Mouse (Mus musculus) forebrain, postnatal 0 days (tissue): ENCODE results near the gene Mgat5. TPM values are rescaled to one million over a fixed set of nuclear protein-coding genes. Genes with fewer than 3 reads are reported as not detected.

Source experiments
- ATAC-seq: fragments of 200-750 bp; cut with Nextera tagmentation; 2 replicates; pipeline ENCODE4 v1.8.0; 2017; ENCODE audit warnings: mild to moderate bottlenecking, moderate library complexity
- DNase-seq: peaks from one replicate; pipeline ENCODE4 v3.0.0-alpha.2; 2015
- H3K27ac ChIP-seq: fragments of 300-500 bp; sonication (generic); 2 replicates; pipeline ENCODE4 v1.5.1; 2014; ENCODE audit warnings: low read depth, mild to moderate bottlenecking, antibody characterized with exemption, low read length, moderate library complexity, mixed read lengths
- H3K27me3 ChIP-seq: fragments of 300-500 bp; sonication (generic); 2 replicates; pipeline ENCODE4 v1.6.1; 2014; ENCODE audit warnings: mild to moderate bottlenecking, low read length, mixed read lengths; ENCODE audit not compliant: insufficient read depth
- H3K36me3 ChIP-seq: fragments of 300-500 bp; sonication (generic); 2 replicates; pipeline ENCODE4 v1.6.1; 2014; ENCODE audit warnings: mild to moderate bottlenecking, moderate library complexity; ENCODE audit not compliant: insufficient read depth
- H3K4me1 ChIP-seq: fragments of 300-500 bp; sonication (generic); 2 replicates; pipeline ENCODE4 v1.6.1; 2014; ENCODE audit warnings: antibody characterized with exemption; ENCODE audit not compliant: insufficient read depth
- H3K4me2 ChIP-seq: fragments of 300-500 bp; sonication (generic); 2 replicates; pipeline ENCODE4 v1.6.1; 2014; ENCODE audit warnings: low read depth, mild to moderate bottlenecking, moderate library complexity
- H3K4me3 ChIP-seq: fragments of 300-500 bp; sonication (generic); 2 replicates; pipeline ENCODE4 v1.5.1; 2014; ENCODE audit warnings: low read depth, low read length, mixed read lengths
- H3K9ac ChIP-seq: fragments of 300-500 bp; sonication (generic); 2 replicates; pipeline ENCODE4 v1.6.1; 2014; ENCODE audit warnings: mild to moderate bottlenecking
- H3K9me3 ChIP-seq: fragments of 300-500 bp; sonication (generic); 2 replicates; pipeline ENCODE4 v1.6.1; 2016; ENCODE audit warnings: low read length
- CTCF ChIP-seq: sonication (generic); IDR thresholded peaks from 2 replicates; pipeline ENCODE4 v1.5.1; 2016; ENCODE audit warnings: antibody characterized with exemption, control low read depth, low read depth
- WGBS: fragments of 180-500 bp; shearing (Covaris S2); extraction: QIAGEN DNeasy Blood & Tissue Kit; methylation state at CpG from one replicate; pipeline ENCODE4 v1.1.7; 2014; 5-methylcytosine and 5-hydroxymethylcytosine counted together
- polyA plus RNA-seq: library from polyadenylated mRNA; unstranded; fragments of >200 nt; fragmentation: Nextera tagmentation; extraction: Ambion mirVana; gene quantifications from 2 replicates; pipeline ENCODE4 v1.2.1, GENCODE M21; 2015
- total RNA-seq: library from RNA; depleted of rRNA; stranded (reverse); fragments of >200 nt; gene quantifications from 2 replicates; pipeline ENCODE4 v1.2.3, GENCODE M21; 2014

Gene Mgat5
- total and polyA plus RNA-seq, 2 experiments from 2014 or later = 9.3 to 42.9 TPM

DNA sequence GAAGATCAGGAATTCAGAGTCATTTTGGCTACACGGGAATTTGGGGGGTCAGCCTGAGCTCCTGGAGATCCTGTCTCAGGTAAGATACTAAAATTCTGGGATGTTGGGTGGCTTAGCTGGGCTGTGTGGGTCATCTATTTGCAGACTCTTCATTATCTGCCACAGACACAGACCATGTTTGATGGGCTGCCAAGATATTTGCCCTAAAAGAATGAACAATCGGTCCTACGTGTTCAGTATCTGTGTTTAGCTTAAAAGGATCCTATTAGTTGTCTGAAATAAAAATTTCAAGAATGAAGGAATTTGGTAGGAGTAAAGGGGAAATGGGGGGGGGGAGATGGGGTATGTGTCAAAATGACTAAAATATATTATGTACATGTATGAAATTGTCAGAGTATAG is 105.9 kb downstream of the Mgat5 start:
- WGBS = 85% methylated on average over 3 of the region's 3 CpGs
- Histone ChIP-seq H3K27me3 (no peaks in the 10 kb centered on the region), H3K4me1 (0 out of 2 replicates have a peak, but pooled peaks cover 5% of the 10 kb centered on the region), H3K27ac (no peak overlapping the region), H3K4me2 (no peak overlapping the region), H3K4me3 (no peak overlapping the region), H3K36me3 (0 out of 2 replicates have a peak, but pooled peaks cover 2% of the 10 kb centered on the region), H3K9ac (no peak overlapping the region), H3K9me3 (no peaks in the 10 kb centered on the region)
- TF ChIP-seq CTCF = no peak
- DNase-seq (no peak), ATAC-seq (no peak)

DNA sequence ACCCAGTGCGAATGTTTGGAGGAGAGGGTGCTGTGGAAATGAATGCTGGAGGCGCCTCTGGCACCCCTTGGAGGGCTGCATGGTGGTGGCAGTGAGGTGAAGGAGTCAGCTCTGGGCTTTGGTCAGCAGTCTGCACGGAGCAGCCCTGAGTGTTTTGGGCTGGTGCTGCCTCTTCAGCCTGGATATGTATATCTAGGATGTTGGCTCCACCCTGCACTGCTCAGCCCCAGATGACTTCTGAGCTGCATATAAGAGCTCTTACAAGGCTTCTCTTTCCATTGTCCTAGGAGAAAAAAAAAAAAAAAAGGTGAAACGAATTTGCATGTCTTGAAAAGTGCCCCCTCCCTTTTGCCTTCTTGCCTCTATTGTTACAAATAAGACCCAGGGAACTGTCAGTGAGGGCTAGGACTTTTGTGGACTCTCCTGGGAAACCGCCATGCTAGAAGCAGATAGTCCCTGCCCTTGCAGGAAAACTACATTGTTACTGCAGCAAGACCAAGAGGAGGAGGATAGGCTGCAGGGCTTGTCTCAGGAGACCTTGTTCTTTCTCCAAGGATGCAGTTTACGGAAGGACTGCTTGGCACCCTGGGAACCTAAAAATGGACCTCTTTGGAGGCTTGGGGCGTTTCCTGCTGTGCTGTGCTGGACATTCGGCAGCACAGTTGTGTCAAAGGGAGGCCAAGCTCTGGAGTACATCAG is 109.0 kb downstream of the Mgat5 start:
- no peaks in the 10 kb centered on the region for H3K27me3 ChIP-seq
- H3K36me3 ChIP-seq = no peaks in the 10 kb centered on the region
- WGBS = 47% methylated on average over 8 of the region's 8 CpGs
- no peak for ATAC-seq
- 0 out of 2 replicates have a peak, but pooled peaks cover 5% of the 10 kb centered on the region for H3K4me1 ChIP-seq
- H3K4me2 ChIP-seq = no peak overlapping the region
- no peak overlapping the region for H3K4me3 ChIP-seq
- H3K9ac ChIP-seq = no peak overlapping the region
- TF ChIP-seq CTCF = no peak
- DNase-seq = no peak
- H3K9me3 ChIP-seq = no peaks in the 10 kb centered on the region
- H3K27ac ChIP-seq = no peak overlapping the region

DNA sequence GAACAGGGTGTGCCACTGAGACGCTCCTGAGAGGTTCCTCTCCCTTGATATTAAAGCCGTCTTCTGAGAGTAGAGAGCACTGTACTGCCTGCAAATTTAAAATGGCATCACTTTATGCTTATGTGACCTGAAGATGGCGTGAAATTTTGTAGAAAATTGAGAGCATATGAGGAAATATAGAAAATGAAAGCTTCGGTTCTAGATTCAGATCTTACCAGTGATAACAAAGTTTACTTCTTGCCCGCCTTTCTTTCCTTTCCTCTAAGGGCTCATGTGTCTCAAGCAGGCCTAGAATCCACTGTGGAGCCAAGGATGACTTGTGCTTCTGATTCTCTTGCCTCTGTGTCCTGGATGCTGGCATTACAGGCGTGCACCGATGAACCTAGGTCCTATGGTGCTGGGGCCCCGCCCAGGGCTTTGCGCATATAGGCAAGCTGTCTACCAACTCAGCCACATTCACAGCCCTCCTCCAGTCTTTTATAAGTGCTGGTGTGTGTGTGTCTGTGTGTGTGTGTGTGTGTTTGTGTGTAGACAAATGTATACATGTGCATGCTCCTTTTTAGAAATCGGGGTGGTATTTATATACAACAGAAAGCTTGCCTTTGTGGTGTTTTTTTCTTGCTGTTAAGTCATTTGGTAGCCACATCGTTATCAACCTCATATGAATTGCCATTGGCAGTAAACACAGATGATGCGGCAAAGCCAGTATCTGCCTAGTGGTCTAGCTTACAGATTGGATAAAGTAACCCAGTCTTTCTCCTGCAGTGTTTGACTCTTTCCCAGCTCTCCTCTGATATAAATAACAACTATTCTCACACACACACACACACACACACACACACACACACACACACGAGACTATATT is 111.2 kb downstream of the Mgat5 start:
- 84% methylated on average over 13 of the region's 13 CpGs for WGBS
- Histone ChIP-seq H3K36me3 (no peaks in the 10 kb centered on the region), H3K27me3 (no peaks in the 10 kb centered on the region), H3K4me2 (no peak overlapping the region), H3K9me3 (no peaks in the 10 kb centered on the region), H3K9ac (no peak overlapping the region), H3K27ac (no peak overlapping the region; the same call in 1 of the 2 replicates), H3K4me3 (no peak overlapping the region), H3K4me1 (0 out of 2 replicates have a peak, but pooled peaks cover 5% of the 10 kb centered on the region)
- no peak for TF ChIP-seq CTCF
- ATAC-seq (no peak), DNase-seq (no peak)

DNA sequence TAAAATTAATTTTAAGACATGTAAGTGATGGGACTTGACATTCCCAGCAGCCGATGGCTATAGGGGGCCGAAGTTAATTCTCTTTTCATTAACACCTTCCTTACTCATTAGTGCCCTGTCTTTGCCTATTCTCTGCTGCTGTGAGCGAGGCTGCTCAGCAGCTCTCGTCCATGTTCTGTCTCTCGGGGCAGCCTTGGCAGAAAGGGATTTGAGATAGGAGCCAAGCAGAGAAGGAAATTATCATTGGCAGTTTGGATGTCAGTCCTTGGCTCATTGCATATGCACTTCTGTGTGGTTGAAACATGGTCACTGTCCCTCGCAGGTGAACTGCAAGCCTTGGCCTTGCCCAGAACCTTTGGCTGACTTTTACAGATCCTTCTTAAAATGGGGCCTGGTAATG is 111.8 kb downstream of the Mgat5 start:
- DNase-seq = no peak
- no peaks in the 10 kb centered on the region for H3K27me3 ChIP-seq
- no peak overlapping the region for H3K27ac ChIP-seq
- no peak overlapping the region for H3K4me2 ChIP-seq
- no peaks in the 10 kb centered on the region for H3K36me3 ChIP-seq
- H3K9me3 ChIP-seq = no peaks in the 10 kb centered on the region
- TF ChIP-seq CTCF = no peak
- H3K9ac ChIP-seq = no peak overlapping the region
- 61% methylated on average over 6 of the region's 6 CpGs for WGBS
- H3K4me1 ChIP-seq = 0 out of 2 replicates have a peak, but pooled peaks cover 5% of the 10 kb centered on the region
- ATAC-seq = no peak
- no peak overlapping the region for H3K4me3 ChIP-seq

DNA sequence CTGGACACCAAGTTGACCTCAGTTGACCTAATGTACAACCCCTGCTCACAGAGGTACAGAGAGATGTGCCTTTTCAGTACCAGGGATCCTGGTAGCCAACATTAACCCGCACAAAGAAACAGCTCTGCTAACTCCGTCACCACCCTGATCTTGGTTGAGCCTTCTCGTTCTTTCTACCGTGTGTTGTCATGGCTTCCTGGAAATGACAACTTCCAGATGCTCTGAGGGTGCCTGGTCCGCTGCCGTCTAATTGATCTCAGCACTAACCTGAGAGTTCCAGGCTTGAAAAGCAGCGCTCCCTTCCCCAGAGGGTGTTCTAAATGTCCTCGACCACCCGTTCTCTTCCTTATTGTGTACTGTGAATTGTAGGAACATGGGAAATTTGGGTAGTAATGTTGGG is 112.7 kb downstream of the Mgat5 start:
- Histone ChIP-seq H3K4me1 (0 out of 2 replicates have a peak, but pooled peaks cover 5% of the 10 kb centered on the region), H3K4me3 (no peak overlapping the region), H3K36me3 (no peaks in the 10 kb centered on the region), H3K4me2 (no peak overlapping the region), H3K9ac (no peak overlapping the region), H3K9me3 (no peaks in the 10 kb centered on the region), H3K27me3 (no peaks in the 10 kb centered on the region), H3K27ac (no peak overlapping the region)
- WGBS = 79% methylated on average over 9 of the region's 9 CpGs
- no peak for DNase-seq
- no peak for ATAC-seq
- no peak for TF ChIP-seq CTCF

DNA sequence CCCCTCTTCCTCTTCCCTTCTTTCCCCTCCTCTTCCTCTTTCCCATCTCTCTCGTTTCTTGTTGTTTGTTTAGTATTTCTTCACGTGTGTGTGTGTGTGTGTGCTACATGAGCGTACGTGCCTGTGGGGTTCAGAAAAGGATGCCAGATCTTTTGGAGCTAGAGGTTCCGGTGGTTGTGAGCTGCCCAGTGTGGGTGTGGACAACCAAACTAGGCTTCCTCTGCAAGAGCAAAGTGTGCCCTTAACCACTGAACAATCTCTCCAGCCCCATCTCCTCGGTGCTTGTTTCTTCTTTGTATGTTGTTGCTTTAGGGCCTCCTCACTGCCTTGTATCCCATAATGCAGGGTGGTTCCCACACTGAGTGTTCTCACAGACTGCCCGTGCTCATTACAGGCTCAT is 113.7 kb downstream of the Mgat5 start:
- TF ChIP-seq CTCF = no peak
- no peak for ATAC-seq
- Histone ChIP-seq H3K9ac (no peak overlapping the region), H3K4me3 (no peak overlapping the region), H3K4me2 (no peak overlapping the region), H3K36me3 (peaks cover 2% of the 10 kb centered on the region; the same call in 1 of the 2 replicates), H3K27me3 (no peaks in the 10 kb centered on the region), H3K4me1 (0 out of 2 replicates have a peak, but pooled peaks cover 3% of the 10 kb centered on the region), H3K27ac (no peak overlapping the region), H3K9me3 (no peaks in the 10 kb centered on the region)
- no peak for DNase-seq
- WGBS = 85% methylated on average over 7 of the region's 7 CpGs

DNA sequence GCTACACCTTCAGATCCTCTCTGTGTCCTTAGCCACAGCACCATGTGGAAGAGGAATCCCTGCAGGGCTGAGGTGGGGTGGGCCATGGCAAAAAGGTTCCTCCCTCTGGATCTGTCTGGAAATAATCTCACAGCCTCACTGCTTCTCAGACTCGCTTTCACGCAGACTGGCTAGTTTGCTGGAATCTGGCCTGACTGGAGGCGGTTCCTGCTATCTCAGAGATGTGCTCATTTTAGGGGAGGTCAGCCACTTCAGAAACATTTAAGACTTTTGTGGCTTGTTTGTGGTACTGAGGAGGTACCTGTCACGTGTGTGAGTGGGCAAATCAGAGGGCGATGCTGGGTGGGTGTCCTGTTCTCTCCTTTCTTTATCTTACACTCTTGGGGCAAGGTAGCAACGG is 115.0 kb downstream of the Mgat5 start:
- ATAC-seq = no peak
- Histone ChIP-seq H3K9ac (no peak overlapping the region), H3K9me3 (no peaks in the 10 kb centered on the region), H3K36me3 (peaks cover 4% of the 10 kb centered on the region; the same call in 1 of the 2 replicates), H3K4me2 (no peak overlapping the region), H3K27ac (no peak overlapping the region), H3K27me3 (no peaks in the 10 kb centered on the region), H3K4me1 (no peaks in the 10 kb centered on the region), H3K4me3 (no peak overlapping the region)
- DNase-seq = no peak
- WGBS = 83% methylated on average over 6 of the region's 6 CpGs
- no peak for TF ChIP-seq CTCF
